Mouse (Mus musculus) intestine, embryonic 14.5 days (tissue): ENCODE measurements around the gene Atp2a3. TPM values are rescaled to one million over a fixed set of nuclear protein-coding genes. Genes with fewer than 3 reads are reported as not detected.
A peak's percentile ranks its signal among the peaks of the same experiment; 100 is the strongest.

Experiments used
- ATAC-seq: fragments of 200-750 bp; cut with Nextera tagmentation; replicated peaks from 2 replicates; pipeline ENCODE4 v1.8.0; 2017; ENCODE audit warnings: low read depth, moderate number of reproducible peaks, moderate TSS enrichment, moderate library complexity; ENCODE audit not compliant: low FRiP score, low TSS enrichment
- DNase-seq: peaks from one replicate; pipeline ENCODE4 v3.0.0-alpha.2; 2018; ENCODE audit warnings: low spot score
- H3K27ac ChIP-seq: fragments of 300-500 bp; sonication (generic); 2 replicates; pipeline ENCODE4 v1.5.1; 2014; ENCODE audit warnings: low read depth, mild to moderate bottlenecking, control low read depth
- H3K27me3 ChIP-seq: fragments of 300-500 bp; sonication (generic); replicated peaks from 2 replicates; pipeline ENCODE4 v1.6.1; 2014; ENCODE audit warnings: low read length, control low read depth; ENCODE audit not compliant: control insufficient read depth, insufficient read depth
- H3K36me3 ChIP-seq: fragments of 300-500 bp; sonication (generic); 2 replicates; pipeline ENCODE4 v1.6.1; 2014; ENCODE audit warnings: low read length, control low read depth; ENCODE audit not compliant: control insufficient read depth, insufficient read depth
- H3K4me1 ChIP-seq: fragments of 300-500 bp; sonication (generic); replicated peaks from 2 replicates; pipeline ENCODE4 v1.6.1; 2014; ENCODE audit warnings: low read length, control low read depth, mixed read lengths; ENCODE audit not compliant: control insufficient read depth, insufficient read depth
- H3K4me2 ChIP-seq: fragments of 300-500 bp; sonication (generic); 2 replicates; pipeline ENCODE4 v1.6.1; 2014; ENCODE audit warnings: low read length
- H3K4me3 ChIP-seq: fragments of 300-500 bp; sonication (generic); 2 replicates; pipeline ENCODE4 v1.5.1; 2014; ENCODE audit warnings: low read depth, low read length, control low read depth, mixed read lengths
- H3K9ac ChIP-seq: fragments of 300-500 bp; sonication (generic); 2 replicates; pipeline ENCODE4 v1.6.1; 2014; ENCODE audit warnings: mild to moderate bottlenecking, low read length
- H3K9me3 ChIP-seq: fragments of 300-500 bp; sonication (generic); 2 replicates; pipeline ENCODE4 v1.6.1; 2016; ENCODE audit warnings: low read length, control low read depth; ENCODE audit not compliant: control insufficient read depth
- WGBS: fragments of 180-500 bp; shearing (Covaris S2); extraction: QIAGEN DNeasy Blood & Tissue Kit; methylation state at CpG from one replicate; pipeline ENCODE4 v1.1.7; 2014; 5-methylcytosine and 5-hydroxymethylcytosine counted together
- polyA plus RNA-seq: library from polyadenylated mRNA; unstranded; fragments of >200 nt; fragmentation: Nextera tagmentation; extraction: Ambion mirVana; gene quantifications from 2 replicates; pipeline ENCODE4 v1.2.1, GENCODE M21; 2014

The Atp2a3 gene
- polyA plus RNA-seq, 1 experiment from 2014 or later = 21.4 TPM

GRCm38 (mm10) chr11:72960723-72961071, 272 bp upstream of the Atp2a3 start:
- Histone ChIP-seq H3K9ac (no peak overlapping the region; the same call in 1 of the 2 replicates), H3K36me3 (no peaks in the 10 kb centered on the region), H3K4me1 (peaks cover 40% of the 10 kb centered on the region), H3K4me3 (peak overlapping the region; percentile 39), H3K27ac (no peak overlapping the region), H3K27me3 (peaks cover 12% of the 10 kb centered on the region), H3K4me2 (peak overlapping the region; percentile 63), H3K9me3 (no peaks in the 10 kb centered on the region)
- no peak for ATAC-seq
- WGBS = 5% methylated on average over 15 of the region's 15 CpGs
- DNase-seq = peak; percentile 68

DNA sequence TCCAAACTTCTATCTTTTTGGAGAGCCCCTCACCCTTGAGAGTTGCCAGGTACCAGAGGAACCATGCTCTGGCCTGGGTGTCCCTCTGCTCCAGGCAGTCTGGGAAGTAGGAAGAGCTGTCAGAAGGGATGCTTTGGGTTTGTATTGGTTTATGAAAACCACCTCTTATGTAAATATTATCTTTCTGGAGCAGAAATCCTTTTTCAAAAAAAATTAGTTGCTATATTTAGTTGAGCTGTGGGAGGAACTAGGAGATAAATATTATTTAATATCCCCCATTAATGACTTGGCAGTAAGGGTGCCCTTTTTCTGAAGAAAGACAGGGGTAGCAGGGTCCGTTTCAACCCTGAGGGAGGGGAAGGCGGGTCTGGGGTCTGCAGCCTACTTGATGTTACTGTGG, 1.4 kb downstream of the Atp2a3 start:
- H3K4me3 ChIP-seq = no peak overlapping the region
- no peaks in the 10 kb centered on the region for H3K9me3 ChIP-seq
- peak overlapping the region; percentile 66; the same call in 1 of the 2 replicates for H3K27ac ChIP-seq
- H3K36me3 ChIP-seq = no peaks in the 10 kb centered on the region
- WGBS = 49% methylated on average over 2 of the region's 2 CpGs
- DNase-seq (no peak), ATAC-seq (no peak)
- H3K9ac ChIP-seq = no peak overlapping the region
- H3K27me3 ChIP-seq = peaks cover 12% of the 10 kb centered on the region
- peak overlapping the region; percentile 32 for H3K4me2 ChIP-seq
- H3K4me1 ChIP-seq = peaks cover 42% of the 10 kb centered on the region

DNA sequence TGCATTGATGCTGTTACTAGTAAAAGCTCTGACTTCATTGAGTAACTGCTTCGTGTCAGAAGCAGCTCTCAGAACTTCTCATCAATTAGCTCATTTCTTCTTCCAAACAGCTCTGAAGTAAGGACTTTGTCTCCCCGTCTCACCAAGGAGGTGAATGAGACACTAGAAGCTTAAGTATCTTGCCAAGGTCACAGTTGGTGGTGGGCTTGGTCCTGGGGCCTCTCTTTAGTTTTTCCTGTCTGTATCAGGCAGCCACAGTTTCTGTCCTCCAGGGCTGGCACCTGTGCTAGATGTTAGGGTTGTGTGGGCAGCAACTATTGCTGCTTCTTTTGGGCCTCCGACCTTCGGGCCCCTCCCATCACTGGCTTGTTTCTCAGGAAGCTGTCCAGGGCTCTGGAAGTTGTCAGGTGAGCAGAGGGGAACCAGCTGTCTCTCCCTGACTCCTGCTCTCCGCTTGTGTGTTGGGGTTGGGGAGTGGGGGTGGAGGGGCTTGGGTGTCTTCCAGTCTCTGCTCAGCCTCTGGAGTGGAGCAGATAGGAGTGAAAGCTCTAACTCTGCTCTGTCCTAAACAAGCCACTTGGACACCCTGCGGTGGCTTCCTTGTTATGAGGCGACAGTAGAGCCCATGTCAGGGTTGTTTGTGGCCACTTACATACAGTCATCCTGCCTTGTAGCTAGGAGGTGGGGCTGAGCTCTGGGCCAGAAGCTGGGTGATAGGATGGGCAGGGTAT, 2.3 kb downstream of the Atp2a3 start:
- no peaks in the 10 kb centered on the region for H3K36me3 ChIP-seq
- 21% methylated on average over 7 of the region's 7 CpGs for WGBS
- no peak overlapping the region for H3K9ac ChIP-seq

GRCm38 (mm10) chr11:72963789-72964294, 2.9 kb downstream of the Atp2a3 start:
- WGBS = 45% methylated on average over 3 of the region's 3 CpGs
- Histone ChIP-seq H3K4me2 (peak overlapping the region; percentile 32), H3K9ac (no peak overlapping the region), H3K27me3 (peaks cover 12% of the 10 kb centered on the region), H3K27ac (peak overlapping the region; percentile 66), H3K9me3 (no peaks in the 10 kb centered on the region), H3K4me3 (no peak overlapping the region), H3K36me3 (no peaks in the 10 kb centered on the region), H3K4me1 (peaks cover 42% of the 10 kb centered on the region)
- DNase-seq = no peak
- no peak for ATAC-seq

More for the DNA sequence above, 2.3 kb downstream of the Atp2a3 start:
- Histone ChIP-seq H3K27ac (peak overlapping the region; percentile 66), H3K4me2 (peak overlapping the region; percentile 32), H3K9me3 (no peaks in the 10 kb centered on the region), H3K27me3 (peaks cover 12% of the 10 kb centered on the region), H3K4me3 (no peak overlapping the region), H3K4me1 (peaks cover 42% of the 10 kb centered on the region)
- DNase-seq (peak; percentile 81), ATAC-seq (peak; percentile 56)

DNA sequence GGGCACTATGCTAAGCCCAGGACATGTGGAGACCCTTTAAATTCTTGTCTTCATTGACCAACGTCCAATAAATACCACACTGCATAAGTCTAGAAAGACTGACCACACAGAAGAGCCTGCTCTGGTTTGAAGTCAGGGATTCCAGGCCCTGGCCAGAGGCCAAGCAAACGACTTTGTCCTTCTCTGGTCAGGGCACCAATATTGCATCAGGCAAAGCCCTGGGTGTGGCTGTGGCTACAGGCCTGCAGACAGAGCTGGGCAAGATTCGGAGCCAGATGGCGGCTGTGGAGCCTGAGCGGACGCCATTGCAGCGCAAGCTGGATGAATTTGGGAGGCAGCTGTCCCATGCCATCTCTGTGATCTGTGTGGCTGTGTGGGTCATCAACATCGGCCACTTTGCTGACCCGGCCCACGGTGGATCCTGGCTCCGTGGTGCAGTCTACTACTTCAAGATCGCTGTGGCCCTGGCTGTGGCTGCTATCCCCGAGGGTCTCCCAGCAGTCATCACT, 14.1 kb downstream of the Atp2a3 start:
- DNase-seq (no peak), ATAC-seq (no peak)
- Histone ChIP-seq H3K4me2 (no peak overlapping the region), H3K9ac (no peak overlapping the region), H3K27ac (no peak overlapping the region), H3K9me3 (no peaks in the 10 kb centered on the region), H3K4me1 (no peaks in the 10 kb centered on the region), H3K36me3 (no peaks in the 10 kb centered on the region), H3K27me3 (no peaks in the 10 kb centered on the region), H3K4me3 (no peak overlapping the region)
- 77% methylated on average over 13 of the region's 13 CpGs for WGBS

- no peak for ATAC-seq
- 87% methylated on average over 9 of the region's 9 CpGs for WGBS
- H3K4me3 ChIP-seq = no peak overlapping the region
Observed at GRCm38 (mm10) chr11:72982516-72982915, 21.5 kb downstream of the Atp2a3 start.

DNA sequence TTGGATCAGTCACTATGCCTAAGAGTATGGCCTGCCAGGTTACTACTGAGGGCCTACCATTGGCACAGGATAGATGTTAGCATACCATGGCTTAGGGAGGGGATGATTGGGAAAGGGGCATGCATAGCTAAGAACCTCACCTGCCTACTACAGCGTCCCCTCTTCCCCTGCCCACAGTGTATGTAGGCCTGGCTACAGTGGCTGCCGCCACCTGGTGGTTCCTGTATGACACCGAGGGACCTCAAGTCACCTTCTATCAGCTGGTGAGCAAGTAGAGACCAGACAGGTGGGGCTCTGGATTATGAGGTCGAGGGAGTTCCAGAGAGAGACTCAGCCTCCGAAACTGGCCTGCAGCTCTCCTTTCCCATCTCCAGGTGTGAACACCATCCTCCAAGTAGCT, 22.3 kb downstream of the Atp2a3 start:
- ATAC-seq = 0 out of 2 replicates have a peak, but pooled peaks have one; percentile 37
- Histone ChIP-seq H3K27ac (no peak overlapping the region), H3K4me1 (no peaks in the 10 kb centered on the region), H3K9me3 (no peaks in the 10 kb centered on the region), H3K9ac (no peak overlapping the region), H3K27me3 (no peaks in the 10 kb centered on the region), H3K4me2 (no peak overlapping the region), H3K36me3 (no peaks in the 10 kb centered on the region), H3K4me3 (no peak overlapping the region)
- DNase-seq = no peak
- 45% methylated on average over 5 of the region's 5 CpGs for WGBS

More at GRCm38 (mm10) chr11:72982516-72982915, 21.5 kb downstream of the Atp2a3 start:
- H3K27ac ChIP-seq = no peak overlapping the region
- H3K27me3 ChIP-seq = no peaks in the 10 kb centered on the region
- H3K9me3 ChIP-seq = no peaks in the 10 kb centered on the region
- DNase-seq = no peak
- H3K4me2 ChIP-seq = no peak overlapping the region
- H3K36me3 ChIP-seq = no peaks in the 10 kb centered on the region
- H3K9ac ChIP-seq = no peak overlapping the region
- H3K4me1 ChIP-seq = no peaks in the 10 kb centered on the region

- H3K9ac ChIP-seq = no peak overlapping the region
- DNase-seq = no peak
- H3K9me3 ChIP-seq = no peaks in the 10 kb centered on the region
- peaks cover 13% of the 10 kb centered on the region for H3K4me1 ChIP-seq
- H3K4me3 ChIP-seq = no peak overlapping the region
- no peak overlapping the region for H3K27ac ChIP-seq
- H3K27me3 ChIP-seq = no peaks in the 10 kb centered on the region
- 75% methylated on average over 5 of the region's 5 CpGs for WGBS
- ATAC-seq = 0 out of 2 replicates have a peak, but pooled peaks have one; percentile 25
- no peak overlapping the region for H3K4me2 ChIP-seq
- H3K36me3 ChIP-seq = no peaks in the 10 kb centered on the region
Observed at GRCm38 (mm10) chr11:72986745-72987144, 25.8 kb downstream of the Atp2a3 start.
